Mouse (Mus musculus) heart, embryonic 13.5 days (tissue): ENCODE results near the gene Atp1a3. TPM values are rescaled to one million over a fixed set of nuclear protein-coding genes. Genes with fewer than 3 reads are reported as not detected.
A peak's percentile ranks its signal among the peaks of the same experiment; 100 is the strongest.
"Not testable (repeated sequence)": the region's sequence is repeated elsewhere in the genome, so short reads cannot be mapped to it uniquely, and the experiment has no call there.

Experiments
- ATAC-seq: fragments of 200-750 bp; cut with Nextera tagmentation; 2 replicates; pipeline ENCODE4 v1.8.0; 2017; ENCODE audit warnings: moderate TSS enrichment; ENCODE audit not compliant: insufficient number of reproducible peaks, low FRiP score, low TSS enrichment; ENCODE audit errors: extremely low read depth
- H3K27ac ChIP-seq: fragments of 300-500 bp; sonication (generic); replicated peaks from 2 replicates; pipeline ENCODE4 v1.5.1; 2015; ENCODE audit warnings: moderate library complexity, mild to moderate bottlenecking, inconsistent platforms
- H3K27me3 ChIP-seq: fragments of 300-500 bp; sonication (generic); replicated peaks from 2 replicates; pipeline ENCODE4 v1.6.1; 2015; ENCODE audit warnings: mild to moderate bottlenecking, inconsistent platforms
- H3K36me3 ChIP-seq: fragments of 300-500 bp; sonication (generic); 2 replicates; pipeline ENCODE4 v1.6.1; 2015; ENCODE audit warnings: mild to moderate bottlenecking, inconsistent platforms
- H3K4me1 ChIP-seq: fragments of 300-500 bp; sonication (generic); 2 replicates; pipeline ENCODE4 v1.6.1; 2015; ENCODE audit warnings: inconsistent platforms
- H3K4me2 ChIP-seq: fragments of 300-500 bp; sonication (generic); 2 replicates; pipeline ENCODE4 v1.6.1; 2015; ENCODE audit warnings: inconsistent platforms, mild to moderate bottlenecking, moderate library complexity
- H3K4me3 ChIP-seq: fragments of 300-500 bp; sonication (generic); 2 replicates; pipeline ENCODE4 v1.5.1; 2015; ENCODE audit warnings: moderate library complexity, mild to moderate bottlenecking, inconsistent platforms
- H3K9ac ChIP-seq: fragments of 300-500 bp; sonication (generic); 2 replicates; pipeline ENCODE4 v1.6.1; 2015; ENCODE audit warnings: inconsistent platforms, mild to moderate bottlenecking, moderate library complexity
- H3K9me3 ChIP-seq: fragments of 300-500 bp; sonication (generic); 2 replicates; pipeline ENCODE4 v1.6.1; 2016; ENCODE audit warnings: inconsistent platforms
- WGBS: fragments of 180-500 bp; shearing (Covaris S2); methylation state at CpG from one replicate; pipeline ENCODE4 v1.1.7; 2015; ENCODE audit warnings: mixed read lengths; 5-methylcytosine and 5-hydroxymethylcytosine counted together
- polyA plus RNA-seq: library from polyadenylated mRNA; unstranded; fragments of >200 nt; fragmentation: Nextera tagmentation; extraction: Ambion mirVana; gene quantifications from 2 replicates; pipeline ENCODE4 v1.2.1, GENCODE M21; 2015

Gene Atp1a3
- 1.4 and 1.6 TPM in 2 replicates for polyA plus RNA-seq

- Histone ChIP-seq H3K4me2 (peak within 1 kb of the TSS; percentile 74), H3K27me3 (peaks cover 90% of the 10 kb centered on the region), H3K4me3 (peak within 1 kb of the TSS; percentile 47), H3K4me1 (peaks cover 29% of the 10 kb centered on the region), H3K9me3 (no peaks in the 10 kb centered on the region), H3K36me3 (no peaks in the 10 kb centered on the region), H3K9ac (peak within 1 kb of the TSS; percentile 70), H3K27ac (no peak within 1 kb of the TSS)
- ATAC-seq, result no peak; the same call in 1 of the 2 replicates
- 3% methylated on average over 54 of the region's 54 CpGs for WGBS
Measured at GRCm38 (mm10) chr7:25005421-25006065, at the start of gene Atp1a3. Gene Atp1a3 (minus strand): TSS chr7:25005958.

- H3K4me1 ChIP-seq, result peaks cover 25% of the 10 kb centered on the region
- H3K36me3 ChIP-seq, result peaks cover 85% of the 10 kb centered on the region
- H3K9me3 ChIP-seq, result no peaks in the 10 kb centered on the region
- H3K4me3 ChIP-seq, result no peak overlapping the region
- 88% methylated on average over 3 of the region's 3 CpGs for WGBS
- ATAC-seq, result no peak
- no peaks in the 10 kb centered on the region for H3K27me3 ChIP-seq
- H3K9ac ChIP-seq, result no peak overlapping the region
- no peak overlapping the region for H3K4me2 ChIP-seq
- no peak overlapping the region for H3K27ac ChIP-seq
Measured at GRCm38 (mm10) chr7:25052587-25052986, 46.8 kb upstream of the Atp1a3 start.

- 55% methylated on average over 16 of the region's 16 CpGs for whole genome bisulfite sequencing
- Histone ChIP-seq H3K27ac (no peak overlapping the region), H3K9ac (peak overlapping the region; percentile 25; the same call in 1 of the 2 replicates), H3K4me3 (no peak overlapping the region), H3K4me2 (no peak overlapping the region), H3K4me1 (peaks cover 13% of the 10 kb centered on the region), H3K9me3 (no peaks in the 10 kb centered on the region), H3K36me3 (peaks cover 82% of the 10 kb centered on the region), H3K27me3 (no peaks in the 10 kb centered on the region)
- no peak for ATAC-seq
Measured at GRCm38 (mm10) chr7:25049295-25049930, 43.7 kb upstream of the Atp1a3 start.

GRCm38 (mm10) chr7:25047363-25047762 lies 41.6 kb upstream of the Atp1a3 start:
- Histone ChIP-seq H3K4me3 (no peak overlapping the region), H3K4me1 (peaks cover 13% of the 10 kb centered on the region), H3K4me2 (no peak overlapping the region), H3K9me3 (no peaks in the 10 kb centered on the region), H3K27ac (no peak overlapping the region), H3K27me3 (no peaks in the 10 kb centered on the region), H3K9ac (no peak overlapping the region), H3K36me3 (peaks cover 82% of the 10 kb centered on the region)
- no peak for ATAC-seq
- WGBS, result 86% methylated on average over 8 of the region's 8 CpGs

- H3K4me1 ChIP-seq, ATAC-seq, H3K4me2 ChIP-seq, H3K9ac ChIP-seq, H3K4me3 ChIP-seq, H3K27ac ChIP-seq, H3K27me3 ChIP-seq, H3K9me3 ChIP-seq: not testable (repeated sequence)
- H3K36me3 ChIP-seq, result peaks cover 91% of the 10 kb centered on the region
- WGBS, result 86% methylated on average over 7 of the region's 7 CpGs
Measured at GRCm38 (mm10) chr7:25044599-25044998, 38.8 kb upstream of the Atp1a3 start.

GRCm38 (mm10) chr7:25041921-25042320 lies 36.2 kb upstream of the Atp1a3 start:
- no peaks in the 10 kb centered on the region for H3K27me3 ChIP-seq
- H3K9ac ChIP-seq, result no peak overlapping the region
- 83% methylated on average over 12 of the region's 12 CpGs for WGBS
- no peak overlapping the region for H3K4me2 ChIP-seq
- H3K36me3 ChIP-seq, result peaks cover 93% of the 10 kb centered on the region
- ATAC-seq, result no peak
- H3K9me3 ChIP-seq, result no peaks in the 10 kb centered on the region
- H3K4me3 ChIP-seq, result no peak overlapping the region
- peaks cover 3% of the 10 kb centered on the region; the same call in 1 of the 2 replicates for H3K4me1 ChIP-seq
- H3K27ac ChIP-seq, result no peak overlapping the region

- Histone ChIP-seq H3K4me1 (0 out of 2 replicates have a peak, but pooled peaks cover 5% of the 10 kb centered on the region), H3K4me3 (no peak overlapping the region), H3K4me2 (no peak overlapping the region), H3K36me3 (peaks cover 77% of the 10 kb centered on the region), H3K9ac (no peak overlapping the region), H3K9me3 (no peaks in the 10 kb centered on the region), H3K27me3 (no peaks in the 10 kb centered on the region), H3K27ac (no peak overlapping the region)
- WGBS, result 51% methylated on average over 7 of the region's 7 CpGs
- no peak for ATAC-seq
Measured at GRCm38 (mm10) chr7:25035916-25036315, 30.2 kb upstream of the Atp1a3 start.

- Histone ChIP-seq H3K4me2 (no peak overlapping the region), H3K27me3 (no peaks in the 10 kb centered on the region), H3K27ac (no peak overlapping the region), H3K4me3 (no peak overlapping the region), H3K9ac (no peak overlapping the region), H3K4me1 (0 out of 2 replicates have a peak, but pooled peaks cover 10% of the 10 kb centered on the region), H3K36me3 (peaks cover 66% of the 10 kb centered on the region), H3K9me3 (no peaks in the 10 kb centered on the region)
- no peak for ATAC-seq
- 89% methylated on average over 4 of the region's 4 CpGs for WGBS
Measured at GRCm38 (mm10) chr7:25034796-25035195, 29.0 kb upstream of the Atp1a3 start.

GRCm38 (mm10) chr7:25031528-25031927 lies 25.8 kb upstream of the Atp1a3 start:
- ATAC-seq, result no peak
- H3K9ac ChIP-seq, result no peak overlapping the region
- peaks cover 52% of the 10 kb centered on the region for H3K36me3 ChIP-seq
- H3K27me3 ChIP-seq, result no peaks in the 10 kb centered on the region
- no peak overlapping the region for H3K27ac ChIP-seq
- no peak overlapping the region for H3K4me2 ChIP-seq
- no peak overlapping the region for H3K4me3 ChIP-seq
- 70% methylated on average over 3 of the region's 3 CpGs for WGBS
- peaks cover 12% of the 10 kb centered on the region; the same call in 1 of the 2 replicates for H3K4me1 ChIP-seq
- no peaks in the 10 kb centered on the region for H3K9me3 ChIP-seq

GRCm38 (mm10) chr7:25030032-25030753 lies 24.4 kb upstream of the Atp1a3 start:
- no peak overlapping the region for H3K9ac ChIP-seq
- peaks cover 24% of the 10 kb centered on the region for H3K4me1 ChIP-seq
- H3K27ac ChIP-seq, result 0 out of 2 replicates have a peak overlapping the region, but pooled peaks have one; percentile 14
- no peak overlapping the region for H3K4me3 ChIP-seq
- WGBS, result 36% methylated on average over 5 of the region's 5 CpGs
- H3K9me3 ChIP-seq, result no peaks in the 10 kb centered on the region
- no peak for ATAC-seq
- H3K27me3 ChIP-seq, result no peaks in the 10 kb centered on the region
- no peak overlapping the region for H3K4me2 ChIP-seq
- H3K36me3 ChIP-seq, result peaks cover 39% of the 10 kb centered on the region

- H3K36me3 ChIP-seq, result peaks cover 35% of the 10 kb centered on the region
- H3K27ac ChIP-seq, result no peak overlapping the region
- 0 out of 2 replicates have a peak overlapping the region, but pooled peaks have one; percentile 2 for H3K9ac ChIP-seq
- peaks cover 27% of the 10 kb centered on the region for H3K4me1 ChIP-seq
- H3K4me2 ChIP-seq, result no peak overlapping the region
- no peak for ATAC-seq
- H3K27me3 ChIP-seq, result no peaks in the 10 kb centered on the region
- WGBS, result 42% methylated on average over 7 of the region's 7 CpGs
- no peaks in the 10 kb centered on the region for H3K9me3 ChIP-seq
- H3K4me3 ChIP-seq, result no peak overlapping the region
Measured at GRCm38 (mm10) chr7:25026452-25026851, 20.7 kb upstream of the Atp1a3 start.
